Mouse (Mus musculus) forebrain, embryonic 13.5 days (tissue): ENCODE data around the gene Ksr2. TPM values are rescaled to one million over a fixed set of nuclear protein-coding genes. Genes with fewer than 3 reads are reported as not detected.

Experiments used
- polyA plus RNA-seq: library from polyadenylated mRNA; unstranded; fragments of >200 nt; fragmentation: Nextera tagmentation; extraction: Ambion mirVana; gene quantifications from 2 replicates; pipeline ENCODE4 v1.2.1, GENCODE M21; 2015

Gene Ksr2
- polyA plus RNA-seq, 1 experiment from 2014 or later, result 2.5 TPM

Other genes with a start within 250 kb of the Ksr2 start
- 1,080 and 1,130 TPM in 2 replicates for gene Pebp1, start 126.4 kb upstream of the Ksr2 start, polyA plus RNA-seq
- gene Vsig10, start 94.9 kb upstream of the Ksr2 start, polyA plus RNA-seq, result 0.98 and 2.6 TPM in 2 replicates
- gene Wsb2, start 56.7 kb upstream of the Ksr2 start, polyA plus RNA-seq, result 86.2 and 99.0 TPM in 2 replicates
- 68.3 and 90.8 TPM in 2 replicates for gene Rfc5, start 25.0 kb upstream of the Ksr2 start, polyA plus RNA-seq